Mouse (Mus musculus): ENCODE results near the gene 1810055G02Rik.

The 1810055G02Rik gene

DNA sequence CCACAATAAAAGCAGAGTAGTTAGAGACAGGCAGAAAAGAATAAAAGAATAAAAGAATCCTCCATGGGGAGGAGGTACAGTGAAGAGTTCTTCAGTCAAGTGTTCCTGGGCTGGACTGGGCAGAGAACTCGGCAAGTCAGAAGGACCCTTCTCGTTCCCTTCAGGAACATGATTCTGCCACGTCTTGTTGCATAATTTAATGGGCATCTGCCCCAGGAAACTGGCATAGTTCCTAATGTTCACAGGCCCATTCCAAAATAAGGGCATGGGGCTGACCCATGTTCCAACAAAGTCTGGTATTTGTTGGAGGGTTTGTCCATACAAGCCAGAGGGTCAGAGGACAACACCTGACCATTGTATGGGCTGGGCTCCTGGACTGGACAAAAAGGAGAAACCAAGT is 13.1 kb upstream of the 1810055G02Rik start:
- no peak for DNase-seq (ENCODE audit: low spot score in 2 of 2)

- DNase-seq (ENCODE audit: low spot score in 2 of 2): no peak
These were observed 12.6 kb upstream of the 1810055G02Rik start for GRCm38 (mm10) chr19:3695471-3695870.

DNA sequence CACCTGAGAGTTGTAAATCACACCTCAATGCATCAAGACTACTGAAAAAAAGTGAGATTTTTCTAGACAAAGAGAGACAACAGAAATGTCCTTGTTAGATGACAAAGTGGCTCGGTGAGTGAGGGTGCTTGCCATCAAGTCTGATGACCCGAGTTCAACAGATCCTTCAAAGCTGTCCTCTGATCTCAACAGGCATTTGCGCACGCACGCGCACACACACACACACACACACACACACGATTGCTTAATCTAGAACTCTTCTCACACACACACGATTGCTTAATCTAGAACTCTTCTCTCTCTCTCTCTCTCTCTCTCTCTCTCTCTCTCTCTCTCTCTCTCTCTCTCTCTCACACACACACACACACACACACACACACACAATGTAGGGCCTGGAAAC is 12.1 kb upstream of the 1810055G02Rik start:
- DNase-seq (ENCODE audit: low spot score in 2 of 2): no peak

DNA sequence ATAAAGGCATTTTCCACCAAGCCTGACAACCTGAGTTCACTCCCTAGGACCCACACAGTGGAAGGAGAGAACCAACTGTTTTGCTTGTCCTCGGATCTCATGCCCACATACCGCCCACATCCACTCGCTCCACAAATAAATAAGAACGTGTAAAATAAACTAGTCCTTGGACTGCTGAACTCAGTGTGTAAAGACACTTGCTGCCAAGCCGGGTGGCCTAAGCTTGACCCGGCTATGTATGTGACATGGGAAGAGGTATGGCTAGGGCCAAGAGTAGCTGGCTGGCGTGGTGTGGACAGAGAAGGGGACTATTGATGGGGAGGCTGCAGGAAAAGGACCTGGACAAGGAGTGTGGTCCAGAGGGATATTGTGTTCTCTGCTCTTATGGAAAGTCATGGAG is 10.1 kb upstream of the 1810055G02Rik start:
- no peak for DNase-seq (ENCODE audit: low spot score in 2 of 2)

DNA sequence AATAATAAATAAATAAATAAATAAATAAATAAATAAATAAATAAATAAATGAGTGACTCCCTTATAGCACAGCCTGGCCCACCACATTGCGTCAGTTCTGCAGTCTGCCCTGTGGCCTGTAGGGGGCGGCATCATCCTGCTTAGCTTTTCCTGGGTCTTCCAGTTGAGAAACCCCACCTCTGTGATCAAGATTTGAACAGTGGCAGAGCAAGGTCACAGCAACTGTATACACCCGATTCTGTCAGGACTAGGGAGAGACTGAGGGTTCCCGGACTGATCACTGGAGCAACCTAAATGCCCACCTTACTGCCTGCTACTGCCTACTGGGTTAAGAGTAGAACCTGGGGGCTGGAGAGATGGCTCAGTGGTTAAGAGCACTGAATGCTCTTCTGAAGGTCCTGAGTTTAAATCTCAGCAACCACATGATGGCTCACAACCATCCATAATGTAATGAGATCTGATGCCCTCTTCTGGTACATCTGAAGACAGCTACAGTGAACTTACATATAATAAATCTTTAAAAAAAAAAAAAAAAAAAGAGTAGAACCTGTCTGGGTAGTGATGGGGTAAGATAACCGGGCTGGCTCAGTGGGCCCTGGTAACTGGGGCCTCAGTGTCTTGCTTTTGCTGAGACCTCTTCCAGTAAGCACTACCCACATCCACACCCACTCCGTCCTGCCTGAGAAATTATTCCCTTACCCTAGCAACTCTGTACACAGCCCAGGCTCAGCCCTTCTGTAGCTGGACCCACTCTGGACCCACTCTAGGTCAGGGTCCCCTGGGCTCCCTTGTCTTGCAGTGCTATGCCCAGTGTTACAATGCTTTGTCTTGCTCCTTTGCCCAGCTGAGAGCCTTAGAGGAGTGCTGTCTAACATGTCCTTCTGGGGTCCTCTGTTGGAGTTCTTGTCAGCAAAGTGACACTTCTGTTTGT is 8.3 kb upstream of the 1810055G02Rik start:
- DNase-seq (ENCODE audit: low spot score in 2 of 2): peak; percentile 79 to 86

DNA sequence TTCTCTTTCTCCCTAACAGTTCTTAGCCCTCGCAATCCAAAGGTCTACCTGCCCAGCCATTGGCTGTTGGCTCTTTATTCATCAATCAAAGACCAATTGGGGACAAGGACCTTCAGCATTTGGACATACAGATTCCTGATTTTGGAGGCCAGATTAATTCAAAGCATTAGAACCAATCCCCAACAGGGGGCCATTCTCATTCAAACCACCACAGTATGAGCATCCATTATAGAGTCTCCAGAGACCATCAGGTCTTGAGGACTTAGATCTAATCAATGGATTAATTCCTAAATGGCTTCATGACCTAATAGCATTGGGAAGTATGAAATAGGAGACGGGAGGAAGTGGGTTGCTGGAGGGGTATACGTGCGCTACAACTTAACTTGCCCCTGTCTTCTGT is 5.6 kb upstream of the 1810055G02Rik start:
- DNase-seq (ENCODE audit: low spot score in 2 of 2): no peak

DNA sequence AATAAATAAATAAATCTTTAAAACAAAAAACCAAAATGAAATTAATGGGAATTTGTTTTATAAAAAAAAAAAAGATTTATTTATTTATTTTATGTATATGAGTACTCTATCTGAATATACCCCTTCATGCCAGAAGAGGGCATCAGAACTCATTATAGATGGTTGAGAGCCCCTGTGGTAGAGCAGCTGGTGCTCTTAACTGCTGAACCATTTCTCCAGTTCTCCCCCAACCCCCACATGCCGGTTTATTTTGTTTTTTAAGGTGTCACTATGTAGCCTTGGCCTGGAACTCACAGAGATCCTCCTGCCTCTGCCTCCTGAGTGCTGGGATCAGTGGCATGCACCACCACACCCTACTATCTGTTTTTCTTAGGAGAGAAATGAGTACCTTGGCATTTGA is 1.8 kb upstream of the 1810055G02Rik start:
- DNase-seq (ENCODE audit: low spot score in 2 of 2): peak in 1 of 2 experiments; percentile 39

DNA sequence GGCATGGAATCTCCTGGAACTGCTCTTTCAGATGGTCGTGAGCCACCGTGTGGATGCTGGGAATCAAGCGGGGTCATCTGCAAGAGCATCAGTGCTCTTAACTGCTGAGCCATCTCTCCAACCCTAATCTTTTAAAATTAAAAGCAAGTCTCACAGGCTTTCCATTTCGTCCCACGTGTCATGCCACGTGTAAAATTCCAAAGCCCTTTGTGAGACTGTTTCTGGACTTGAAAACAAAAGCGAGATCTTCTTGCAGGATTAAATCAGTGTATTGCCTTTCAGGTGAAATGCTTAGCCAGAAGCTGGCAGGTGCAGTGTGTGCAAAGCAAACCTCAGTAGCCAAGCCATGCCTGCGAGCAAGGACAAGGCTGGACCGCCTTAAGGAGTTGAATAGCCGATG is 540 bp upstream of the 1810055G02Rik start:
- DNase-seq (ENCODE audit: low spot score in 2 of 2): no peak

DNA sequence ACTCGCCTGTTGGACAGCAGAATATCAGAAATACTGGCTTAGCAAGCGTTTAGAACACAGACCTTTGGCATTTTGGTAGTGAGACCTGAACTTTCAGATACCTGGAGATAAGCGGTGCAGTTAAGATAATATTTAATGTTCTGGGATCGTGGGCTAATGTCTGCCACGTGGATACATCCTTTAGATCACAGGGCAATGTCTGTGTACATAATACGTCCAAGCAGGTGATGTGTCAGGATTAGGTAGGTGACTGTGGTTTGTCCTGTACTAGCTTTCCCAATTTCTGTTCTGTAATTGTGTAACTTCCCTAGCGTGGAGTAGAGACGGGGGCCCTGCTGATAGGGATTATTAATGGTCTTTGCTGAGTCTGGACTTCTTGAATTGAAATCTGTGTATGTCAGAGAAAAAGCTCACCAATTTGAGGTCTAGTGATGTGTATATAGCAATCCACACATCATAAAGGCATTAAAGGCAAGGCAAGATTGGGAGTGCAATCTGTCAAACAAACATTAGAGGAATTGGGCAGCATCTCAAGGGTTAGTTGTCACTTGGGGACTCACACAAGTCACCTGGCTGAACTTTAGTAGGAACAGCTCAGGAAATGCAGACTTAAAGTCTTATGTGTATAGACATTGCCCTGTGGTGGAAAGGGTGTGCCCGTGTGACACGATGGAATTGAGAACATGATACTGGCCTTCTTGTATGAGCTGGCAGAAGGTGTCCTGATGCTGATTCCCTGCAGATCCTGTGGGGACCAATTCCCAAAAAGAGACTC is 1.1 kb downstream of the 1810055G02Rik start:
- DNase-seq (ENCODE audit: low spot score in 2 of 2): no peak

DNA sequence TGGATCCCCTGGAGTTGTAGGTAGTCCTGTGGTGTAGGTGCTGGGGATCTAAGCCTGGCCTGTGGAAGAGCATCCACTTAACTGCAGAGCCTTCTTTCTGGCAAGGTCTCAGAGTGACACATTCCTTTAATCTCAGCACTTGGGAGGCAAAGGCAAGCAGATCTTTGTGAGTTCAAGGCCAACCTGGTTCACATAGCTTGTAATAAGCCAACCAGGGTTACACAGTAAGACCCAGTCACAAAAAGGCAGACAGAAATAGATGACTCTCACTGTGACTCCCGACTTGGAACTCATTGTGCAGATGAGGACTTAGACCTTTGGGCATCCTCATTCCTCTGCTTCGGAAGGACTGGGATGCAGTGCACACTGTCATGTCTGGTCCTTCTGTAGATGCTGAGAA is 2.3 kb downstream of the 1810055G02Rik start:
- no peak for DNase-seq (ENCODE audit: low spot score in 2 of 2)

GRCm38 (mm10) chr19:3714381-3714780 is 6.3 kb downstream of the 1810055G02Rik start:
- no peak for DNase-seq (ENCODE audit: low spot score in 2 of 2)

DNA sequence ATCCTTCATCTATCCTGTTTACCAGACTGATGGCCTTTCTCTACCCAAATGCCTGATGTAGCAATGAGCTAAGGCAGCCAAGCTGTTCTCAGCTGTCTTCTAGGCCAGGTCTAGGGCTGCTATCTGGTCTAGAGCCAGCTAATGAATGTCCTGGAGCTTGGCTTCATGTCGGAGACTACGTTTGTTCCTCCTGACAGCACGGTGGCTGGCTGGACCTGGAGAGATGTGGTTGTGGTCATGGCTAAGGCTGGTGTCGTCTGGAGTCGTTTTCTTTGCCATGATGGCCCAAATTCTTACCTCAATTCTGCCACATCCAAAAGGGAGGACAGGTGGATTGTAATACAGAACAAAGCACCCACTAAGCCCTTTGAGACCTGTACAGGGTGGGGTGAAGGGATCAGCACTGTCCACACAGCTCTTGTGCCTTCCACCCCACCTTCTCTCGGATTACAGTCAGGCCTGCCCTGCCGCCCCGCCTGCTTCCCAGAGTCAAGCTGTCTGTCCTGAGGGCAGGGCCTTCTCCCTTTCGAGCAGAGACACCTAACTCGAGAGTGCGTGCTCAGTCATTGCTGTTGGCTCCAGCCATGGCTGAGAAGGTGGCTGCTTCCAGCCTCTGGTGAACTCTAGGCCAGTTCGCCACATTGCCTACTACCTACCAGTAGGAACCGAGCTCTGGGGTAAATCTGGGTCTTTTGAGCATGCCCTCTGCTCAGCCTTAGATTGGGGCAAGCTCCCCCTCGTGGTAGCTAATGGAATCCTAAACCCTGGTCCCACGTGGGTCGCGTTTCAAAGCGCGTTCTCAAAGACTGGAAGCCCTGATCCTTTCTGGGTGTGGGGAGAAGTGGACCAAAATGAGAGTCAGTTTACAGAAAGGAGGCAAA is 10.6 kb downstream of the 1810055G02Rik start:
- DNase-seq (ENCODE audit: low spot score in 2 of 2): peak; percentile 40 to 75

GRCm38 (mm10) chr19:3719362-3719891 is 11.3 kb downstream of the 1810055G02Rik start:
- no peak for DNase-seq (ENCODE audit: low spot score in 2 of 2)

DNA sequence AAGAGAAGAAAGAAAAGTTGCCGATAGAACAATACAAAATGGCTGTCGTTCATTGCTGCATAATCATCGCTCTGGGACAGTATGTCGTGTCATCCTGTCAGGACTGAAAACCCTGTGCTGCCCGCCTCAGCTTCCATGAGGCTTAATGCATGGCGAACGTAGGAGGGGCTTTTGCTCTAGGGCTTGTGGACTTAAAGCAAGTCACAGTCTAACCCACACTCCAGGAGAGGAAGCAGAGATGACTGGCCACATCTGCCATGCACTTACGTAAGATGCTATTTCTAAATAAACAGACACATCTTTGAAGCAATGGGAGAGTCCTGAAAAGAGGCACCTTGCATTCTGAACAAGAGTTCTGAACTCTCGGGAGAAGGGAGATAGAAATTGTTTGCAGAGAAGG is 15.1 kb downstream of the 1810055G02Rik start:
- DNase-seq (ENCODE audit: low spot score in 2 of 2): no peak

DNA sequence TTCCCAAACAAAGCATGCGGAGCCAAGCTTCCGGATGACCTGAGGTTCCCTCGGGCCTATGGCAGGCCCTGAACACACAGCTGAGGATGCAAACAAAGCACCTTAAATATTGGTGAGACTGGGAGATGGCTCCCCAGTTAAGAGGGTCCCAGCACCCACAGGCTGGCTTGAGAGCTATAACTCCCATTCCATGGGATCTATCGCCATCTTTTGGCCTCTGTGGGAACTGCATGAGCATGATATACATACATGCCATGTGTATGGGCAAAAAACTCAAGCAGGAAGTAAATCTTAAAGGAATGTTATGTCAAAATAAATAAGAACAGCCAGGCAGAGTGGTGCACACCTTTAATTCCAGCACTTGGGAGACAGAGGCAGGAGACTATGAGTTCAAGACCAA is 15.8 kb downstream of the 1810055G02Rik start:
- peak; percentile 29 to 45 for DNase-seq (ENCODE audit: low spot score in 2 of 2)

DNA sequence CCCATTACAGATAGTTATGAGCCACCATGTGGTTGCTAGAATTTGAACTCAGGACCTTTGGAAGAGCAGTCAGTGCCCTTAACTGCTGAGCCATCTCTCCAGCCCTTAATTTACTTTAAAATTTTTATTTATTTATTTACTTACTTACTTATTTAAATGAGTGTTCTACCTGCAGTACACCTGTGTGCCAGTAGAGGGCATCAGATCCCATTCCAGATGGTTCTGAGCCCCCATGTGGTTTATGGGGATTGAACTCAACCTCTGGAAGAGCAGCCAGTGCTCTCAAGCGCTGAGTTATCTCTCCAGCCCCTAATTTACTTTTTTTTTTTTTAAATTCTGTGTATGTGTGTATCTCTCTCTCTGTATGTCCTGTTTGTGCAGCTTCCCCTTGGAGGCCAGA is 16.7 kb downstream of the 1810055G02Rik start:
- peak; percentile 58 to 74 for DNase-seq (ENCODE audit: low spot score in 2 of 2)

DNA sequence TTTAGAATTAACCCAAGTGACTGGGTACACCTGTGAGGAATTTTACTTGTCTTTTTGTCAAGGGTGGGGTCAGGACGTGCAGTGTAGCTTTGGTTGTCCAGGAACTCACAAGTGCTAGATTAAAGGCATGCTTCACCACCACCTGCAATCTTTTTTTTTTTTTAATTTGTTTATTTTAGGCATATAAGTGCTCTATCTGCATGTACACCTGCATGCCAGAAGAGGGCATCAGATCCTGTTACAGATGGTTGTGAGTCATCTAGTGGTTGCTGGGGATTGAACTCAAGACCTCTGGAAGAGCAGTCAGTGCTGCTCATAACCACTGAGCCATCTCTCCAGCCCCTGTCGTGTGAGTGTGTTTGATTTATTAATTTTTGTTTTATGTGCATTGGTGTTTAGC is 20.8 kb downstream of the 1810055G02Rik start:
- DNase-seq (ENCODE audit: low spot score in 2 of 2): no peak

DNA sequence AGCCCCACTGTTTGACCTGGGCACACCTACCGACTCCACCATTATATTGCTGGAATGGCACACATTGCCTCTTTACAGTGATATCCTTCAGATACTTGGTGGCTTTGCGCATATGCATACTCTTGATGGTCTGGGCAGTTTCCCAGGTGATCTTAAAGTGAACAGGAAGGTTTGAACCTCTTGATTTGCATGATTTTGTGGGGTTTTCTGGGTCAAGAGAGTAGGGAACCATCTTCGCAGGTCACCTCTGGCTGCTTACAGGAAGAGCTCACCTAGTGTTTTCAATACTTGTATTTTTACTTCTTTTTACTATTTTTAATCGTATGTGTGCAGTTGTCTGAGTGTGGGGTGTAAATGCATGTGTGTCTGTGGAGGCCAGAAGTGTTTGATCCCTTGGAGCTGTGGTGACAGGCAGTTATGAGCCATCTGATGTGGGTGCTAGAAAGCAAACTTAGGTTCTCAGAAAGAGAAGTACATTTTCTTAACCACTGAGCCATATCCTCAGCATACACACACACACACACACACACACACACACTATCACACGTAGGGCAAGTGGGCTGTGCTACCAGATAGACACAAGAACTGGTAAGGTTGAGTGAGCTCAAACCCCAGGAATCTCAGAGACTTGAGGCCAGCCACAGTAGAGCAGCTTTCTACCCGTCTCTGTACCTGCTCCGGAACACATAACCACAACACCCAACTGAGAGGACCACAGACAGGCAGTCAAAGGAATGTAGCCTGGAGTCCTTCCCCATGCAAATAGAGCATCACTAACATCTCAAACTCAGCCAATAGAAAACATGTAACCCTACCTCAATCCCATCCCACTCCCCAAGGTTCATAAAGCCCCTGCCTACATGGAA is 22.9 kb downstream of the 1810055G02Rik start:
- DNase-seq (ENCODE audit: low spot score in 2 of 2): peak; percentile 14 to 17

- no peak for DNase-seq (ENCODE audit: low spot score in 2 of 2)
These were observed 27.9 kb downstream of the 1810055G02Rik start for GRCm38 (mm10) chr19:3736001-3736400.

GRCm38 (mm10) chr19:3739650-3740049 is 31.6 kb downstream of the 1810055G02Rik start:
- DNase-seq (ENCODE audit: low spot score in 2 of 2): no peak

DNA sequence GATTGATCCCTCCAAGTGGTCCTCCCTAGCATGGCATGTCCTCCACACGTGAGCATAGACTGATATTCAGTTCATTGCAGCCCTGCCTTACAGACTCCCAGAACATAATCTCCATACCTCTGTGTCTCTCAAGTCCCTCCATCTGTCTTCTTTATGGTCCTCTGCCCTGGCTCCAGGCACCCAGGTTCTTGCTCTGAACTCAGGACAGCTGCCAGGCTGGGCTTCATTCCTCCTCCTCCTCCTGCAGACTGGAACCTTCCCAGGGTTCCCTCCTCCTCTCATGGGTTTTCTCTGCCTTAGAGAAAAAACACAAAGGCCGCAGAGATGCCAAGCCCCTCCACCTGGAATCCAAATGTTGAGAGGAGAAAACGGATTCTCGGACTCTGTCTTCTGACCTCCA is 34.6 kb downstream of the 1810055G02Rik start:
- DNase-seq (ENCODE audit: low spot score in 2 of 2): no peak
